Mouse (Mus musculus) heart, adult 2 months (tissue): ENCODE results near the gene Stac2.

ENCODE experiments used
- CTCF ChIP-seq: fragments of 200-600 bp; IDR thresholded peaks from 2 replicates; pipeline ENCODE4 v1.8.1; 2022; ENCODE audit warnings: antibody characterized with exemption, mild to moderate bottlenecking, moderate library complexity
- EP300 ChIP-seq: fragments of 200-500 bp; IDR thresholded peaks from 2 replicates; pipeline ENCODE4 v1.6.1; 2011; ENCODE audit warnings: low read depth, low read length, control low read depth; ENCODE audit not compliant: insufficient read depth
- POLR2A ChIP-seq: fragments of 200-500 bp; IDR thresholded peaks from 2 replicates; pipeline ENCODE4 v1.6.1; 2011; ENCODE audit warnings: mild to moderate bottlenecking, low read depth, low read length, control low read depth; ENCODE audit not compliant: insufficient read depth

- no peak for TF ChIP-seq CTCF
- no peak for TF ChIP-seq POLR2A
- no peak for TF ChIP-seq EP300
Measured at GRCm38 (mm10) chr11:98051611-98052128, 1.6 kb downstream of the Stac2 start.
